Mouse (Mus musculus): ENCODE results near the gene Nek1. TPM values are rescaled to one million over a fixed set of nuclear protein-coding genes. Genes with fewer than 3 reads are reported as not detected.

Nek1 gene
- polyA plus RNA-seq, 2 experiments from 2014 or later = 7.4 to 9.5 TPM

DNA sequence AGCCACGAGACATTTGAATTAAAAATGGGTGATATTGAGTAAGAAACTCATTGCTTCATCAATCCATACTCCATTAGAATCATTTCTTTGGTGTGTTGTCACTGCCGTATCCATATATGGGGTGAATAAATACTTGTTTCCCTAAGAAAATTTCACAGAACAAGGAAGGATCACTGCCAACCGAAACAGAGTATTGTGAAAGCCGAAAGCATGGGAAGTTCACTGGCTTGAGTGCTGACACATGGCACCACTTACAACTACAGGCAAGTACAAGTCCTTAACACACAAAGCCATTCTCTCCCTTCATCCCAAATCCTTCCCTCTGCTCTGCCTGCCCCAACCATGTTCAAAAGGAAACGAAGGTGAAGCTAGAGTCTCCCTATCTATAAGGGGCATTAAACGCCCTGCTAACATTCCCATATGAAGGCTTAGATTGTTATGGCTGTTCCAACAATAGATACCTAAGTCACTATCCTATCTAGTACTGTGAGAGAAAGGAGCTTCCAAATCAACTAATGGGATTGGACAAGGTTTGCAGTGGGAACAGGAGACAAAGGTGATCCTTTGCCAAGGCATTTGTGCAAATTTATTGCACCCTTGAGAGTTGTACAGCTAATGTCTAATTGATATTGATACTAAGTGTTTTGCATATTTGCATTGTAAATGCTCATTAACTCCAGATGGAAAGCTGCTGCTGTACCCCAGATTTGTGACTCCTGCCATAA, 168.6 kb downstream of the Nek1 start:
- ATAC-seq = no peak

DNA sequence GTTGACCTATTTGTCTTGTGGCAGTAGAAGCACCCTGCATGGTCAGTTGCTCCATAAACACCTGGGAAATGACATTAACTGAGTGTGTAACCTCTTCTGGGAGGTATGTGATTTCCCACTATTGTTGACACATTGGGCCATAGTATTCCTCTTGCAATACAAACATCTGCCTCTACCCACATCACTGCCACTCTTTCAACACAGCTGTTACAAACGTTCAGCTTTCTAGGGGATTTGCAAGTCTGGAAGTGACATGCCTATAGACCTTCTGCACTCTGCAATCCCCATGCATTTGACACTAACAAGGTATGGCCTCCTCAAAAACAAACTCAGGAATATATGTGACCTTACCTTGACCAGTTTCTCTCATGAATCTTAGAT, 169.2 kb downstream of the Nek1 start:
- no peak for ATAC-seq

DNA sequence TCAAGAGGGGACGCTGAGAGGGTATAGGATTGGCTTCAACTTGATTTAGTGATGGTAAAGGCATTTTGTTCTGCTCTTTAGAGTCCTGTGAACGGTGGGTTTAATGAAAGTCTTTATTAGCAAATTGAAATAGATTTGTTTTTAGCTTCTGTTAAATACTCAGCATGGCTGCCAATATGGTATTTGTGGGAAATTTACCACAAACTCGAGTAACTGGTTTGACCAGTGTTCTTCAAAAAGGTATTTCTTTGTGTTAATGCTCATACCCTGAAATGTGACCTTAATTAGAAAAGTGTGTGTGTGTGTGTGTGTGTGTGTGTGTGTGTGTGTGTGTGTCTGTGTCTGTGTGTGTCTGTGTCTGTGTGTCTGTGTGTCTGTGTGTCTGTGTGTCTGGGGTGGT, 178.6 kb downstream of the Nek1 start:
- ATAC-seq = no peak

DNA sequence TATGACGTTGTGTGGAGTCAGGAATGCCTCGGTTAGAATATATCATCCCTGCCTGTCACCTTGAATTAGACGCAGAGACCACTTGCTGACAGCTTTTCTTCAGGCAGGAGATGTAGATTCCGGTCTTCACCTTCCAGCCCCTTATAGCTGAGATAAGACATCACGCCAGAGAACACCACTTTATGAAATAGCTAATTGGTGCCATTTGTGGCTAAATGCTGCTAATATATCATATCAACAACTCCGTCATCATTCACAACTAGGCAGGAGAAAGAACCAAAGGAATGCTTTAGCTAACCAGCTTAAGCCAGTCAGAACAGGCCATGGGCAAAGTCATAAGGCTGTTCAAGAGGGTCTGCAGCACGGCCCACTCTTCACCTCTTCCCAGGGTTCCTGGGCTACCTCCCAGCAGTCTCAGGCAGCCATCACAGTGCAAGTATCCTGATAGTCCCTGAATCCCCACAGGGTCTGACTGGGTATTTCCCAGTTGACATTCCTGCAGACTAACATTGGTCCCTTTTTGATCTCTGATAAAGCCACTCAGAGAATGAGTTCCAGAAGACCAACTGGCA, 181.0 kb downstream of the Nek1 start:
- ATAC-seq = no peak

DNA sequence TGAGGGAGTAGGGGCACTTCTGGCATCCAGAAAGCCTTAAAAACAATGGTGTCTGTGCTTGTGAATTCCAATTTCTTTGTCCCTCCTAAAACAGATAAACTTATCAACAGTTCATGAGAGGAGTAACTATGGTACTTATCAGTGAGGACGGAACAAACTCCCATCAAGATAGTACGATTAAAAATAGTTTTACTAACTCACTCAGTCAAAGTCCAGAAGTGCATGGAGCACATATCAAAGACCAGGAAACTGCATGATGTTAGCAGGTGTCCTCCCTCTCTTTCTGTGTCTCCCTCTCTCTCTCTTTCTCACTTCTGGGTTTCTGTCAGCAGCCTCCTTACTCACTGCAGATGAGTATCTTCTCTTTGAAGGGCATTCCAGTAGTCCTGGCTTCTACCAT, 182.9 kb downstream of the Nek1 start:
- ATAC-seq = no peak

DNA sequence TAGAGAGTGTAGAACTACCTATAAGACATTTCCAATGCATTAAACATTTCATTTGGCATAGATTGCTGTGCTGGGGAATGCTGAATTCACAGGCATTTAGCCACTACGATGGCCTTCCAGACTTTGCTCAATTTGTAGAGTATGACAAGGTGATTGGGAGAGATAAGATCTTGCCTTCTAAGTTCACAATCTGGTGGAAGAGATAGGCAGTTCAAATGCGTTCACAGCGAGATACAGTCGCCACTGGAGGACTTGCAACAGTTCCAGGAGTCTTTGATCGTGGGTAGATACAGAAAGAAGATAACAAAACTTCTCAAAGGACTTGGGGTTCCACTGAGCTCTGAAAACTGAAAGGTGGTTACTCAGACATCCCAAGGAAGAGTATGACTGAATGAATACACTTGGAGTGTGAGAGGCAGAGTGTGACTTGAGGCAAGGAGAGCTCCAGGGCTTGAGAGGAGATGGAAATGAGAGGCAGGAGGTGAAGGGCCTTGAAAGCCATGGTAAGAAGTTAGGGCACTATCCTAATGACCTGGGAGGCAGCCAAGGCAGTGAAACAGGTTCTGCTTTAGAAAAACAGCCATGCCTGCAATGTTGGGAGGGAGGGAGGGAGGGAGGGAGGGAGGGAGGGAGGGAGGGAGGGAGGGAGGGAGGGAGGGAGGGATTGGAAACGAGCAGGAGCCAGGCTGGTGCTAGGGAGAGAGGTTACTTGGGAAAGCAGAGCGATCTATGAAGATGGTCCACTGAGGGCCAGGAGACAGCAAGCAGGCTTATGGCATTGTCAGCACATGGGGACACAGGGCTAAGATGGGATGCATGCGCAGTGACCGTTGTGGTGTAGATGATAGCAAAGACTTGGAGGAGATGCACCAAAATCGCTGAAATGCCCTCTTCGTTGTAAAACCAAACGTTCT, 184.9 kb downstream of the Nek1 start:
- ATAC-seq = no peak

DNA sequence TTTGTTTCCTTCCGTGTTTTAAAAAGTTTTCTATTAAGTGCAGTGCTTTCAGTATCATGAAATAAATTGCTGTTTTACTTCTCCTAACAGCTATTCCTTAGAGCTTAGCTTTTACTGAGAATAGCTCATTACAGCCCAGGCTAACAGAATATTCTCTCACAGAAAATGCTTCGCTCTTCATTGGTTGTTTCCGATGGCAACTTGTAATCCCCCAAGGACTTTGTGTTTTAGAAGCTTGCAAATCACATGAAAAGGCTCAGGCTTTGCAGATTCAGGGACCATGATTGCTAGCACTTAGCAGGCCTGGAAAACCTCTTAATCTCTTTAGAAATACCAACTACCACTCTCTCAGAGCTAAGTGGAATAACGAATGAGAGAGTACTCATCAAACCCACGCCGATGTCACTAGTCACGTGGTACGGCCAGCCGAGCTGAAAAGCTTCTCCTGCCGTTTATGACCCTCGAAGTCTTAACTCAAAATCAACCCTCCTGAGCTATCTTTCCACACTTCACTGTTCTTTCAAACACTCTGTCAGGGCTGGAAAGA, 185.7 kb downstream of the Nek1 start:
- ATAC-seq = no peak

Other genes with a start within 250 kb of the Nek1 start
- 10 to 100 TPM; 45.2 to 48.8 TPM for gene Hpf1, start 102.8 kb upstream of the Nek1 start, polyA plus RNA-seq (2017; shearing (Covaris generic))
- gene Clcn3, start 9.9 kb upstream of the Nek1 start, polyA plus RNA-seq (2017; shearing (Covaris generic)) = 10 to 100 TPM; 19.0 to 22.3 TPM
- 1 to 10 TPM; 7.4 to 8.0 TPM for gene Sh3rf1, start 230.7 kb downstream of the Nek1 start, polyA plus RNA-seq (2017; shearing (Covaris generic))